Comparison of ENCODE assay signal across 9 mouse cellular contexts in genomic region chr4:41506156-41506555, GRCm38 (mm10). TPM values are rescaled to one million over a fixed set of nuclear protein-coding genes. Genes with fewer than 3 reads are reported as not detected.
DNase-seq lines count a peak whose midpoint lies in the region; ATAC-seq and TF ChIP-seq lines count a peak whose summit lies in the region.
"Had no signal": no experiment of that assay in that cellular context is flagged by ENCODE, and none has a peak within 500 bp of the region (broad histone marks: within the 10 kb centered on the region; RNA-seq: fewer than 3 reads in every experiment).

No protein-coding gene starts in this region.

- no peak for ATAC-seq in hindbrain, postnatal 0 days
- no peak for ATAC-seq in limb, embryonic 14.5 days (ENCODE audit: low FRiP score, low read depth)
- no peak for ATAC-seq in midbrain, embryonic 13.5 days

- H3K4me3 ChIP-seq in hindbrain, postnatal 0 days (ENCODE audit: low read length), result peak overlapping the region; percentile 46; the same call in 1 of the 2 replicates
- 0 out of 2 replicates have a peak overlapping the region, but pooled peaks have one; percentile 48 for H3K4me3 ChIP-seq in limb, embryonic 14.5 days (replicated peaks; ENCODE audit: low read length)
- H3K4me3 ChIP-seq in midbrain, embryonic 13.5 days (replicated peaks), result peak overlapping the region; percentile 54; the same call in 1 of the 2 replicates

- no peak overlapping the region; the same call in 1 of the 2 replicates for H3K9ac ChIP-seq in hindbrain, postnatal 0 days (replicated peaks; ENCODE audit: low read length)
- no peak overlapping the region for H3K9ac ChIP-seq in limb, embryonic 14.5 days (ENCODE audit: low read depth, low read length, severe bottlenecking)
- H3K9ac ChIP-seq in midbrain, embryonic 13.5 days (replicated peaks), result peak overlapping the region; percentile 82; the same call in 1 of the 2 replicates

- 10% methylated on average over 13 of the region's 13 CpGs for WGBS in hindbrain, postnatal 0 days
- WGBS in limb, embryonic 14.5 days, result 13% methylated on average over 13 of the region's 13 CpGs
- 9% methylated on average over 13 of the region's 13 CpGs for WGBS in midbrain, embryonic 13.5 days

- H3K27me3 ChIP-seq in hindbrain, postnatal 0 days (ENCODE audit: insufficient read depth, low read length), result no peaks in the 10 kb centered on the region
- H3K27me3 ChIP-seq in limb, embryonic 14.5 days (ENCODE audit: control insufficient read depth, insufficient read depth, low read length), result peaks cover 13% of the 10 kb centered on the region
- peaks cover 26% of the 10 kb centered on the region for H3K27me3 ChIP-seq in midbrain, embryonic 13.5 days

- TF ChIP-seq POLR2A in limb, embryonic 14.5 days (IDR thresholded peaks at IDR 0.05; ENCODE audit: borderline replicate concordance, extremely low read depth, insufficient read depth, insufficient read length), result no peak

- H3K4me2 ChIP-seq in hindbrain, postnatal 0 days (ENCODE audit: low read depth, low read length), result peak overlapping the region; percentile 90
- H3K4me2 ChIP-seq in limb, embryonic 14.5 days (replicated peaks; ENCODE audit: low read depth, low read length, severe bottlenecking), result peak overlapping the region; percentile 81; the same call in 1 of the 2 replicates
- peak overlapping the region; percentile 76 for H3K4me2 ChIP-seq in midbrain, embryonic 13.5 days (replicated peaks)

- no peaks in the 10 kb centered on the region for H3K9me3 ChIP-seq in hindbrain, postnatal 0 days (ENCODE audit: low read length)
- H3K9me3 ChIP-seq in limb, embryonic 14.5 days (ENCODE audit: control insufficient read depth, low read length), result no peaks in the 10 kb centered on the region
- H3K9me3 ChIP-seq in midbrain, embryonic 13.5 days, result no peaks in the 10 kb centered on the region

- H3K36me3 ChIP-seq in hindbrain, postnatal 0 days (ENCODE audit: insufficient read depth, low read length), result no peaks in the 10 kb centered on the region
- H3K36me3 ChIP-seq in limb, embryonic 14.5 days (ENCODE audit: control insufficient read depth, insufficient read depth, low read length), result no peaks in the 10 kb centered on the region
- no peaks in the 10 kb centered on the region for H3K36me3 ChIP-seq in midbrain, embryonic 13.5 days

- intact Hi-C loops in left cerebral cortex, postnatal 10 days (cut with DNase I), result loop anchor here (5.0 kb wide), 1 partner anchor 39 kb away; the partner anchor contains the start of gene Nudt2

- peak overlapping the region; percentile 70 for H3K27ac ChIP-seq in hindbrain, postnatal 0 days
- no peak overlapping the region for H3K27ac ChIP-seq in limb, embryonic 14.5 days (replicated peaks; ENCODE audit: low read depth, low read length)
- peak overlapping the region; percentile 59; the same call in 1 of the 2 replicates for H3K27ac ChIP-seq in midbrain, embryonic 13.5 days
- H3K27ac ChIP-seq: macrophage had no signal

- peaks cover 17% of the 10 kb centered on the region; the same call in 1 of the 2 replicates for H3K4me1 ChIP-seq in hindbrain, postnatal 0 days (ENCODE audit: insufficient read depth, low read length)
- H3K4me1 ChIP-seq in limb, embryonic 14.5 days (ENCODE audit: control insufficient read depth, insufficient read depth, low read length), result peaks cover 13% of the 10 kb centered on the region
- peaks cover 35% of the 10 kb centered on the region for H3K4me1 ChIP-seq in midbrain, embryonic 13.5 days (replicated peaks)

- peak; percentile 47 to 77 for DNase-seq in left cerebral cortex, postnatal 10 days (ENCODE audit: extremely low spot score in 1 of 2, low spot score in 2 of 2)
- DNase-seq in left cerebral cortex, adult 11 months (ENCODE audit: low spot score), result no peak
- DNase-seq in cerebellum, adult 11-12 months, result peak; percentile 66
- peak; percentile 39 for DNase-seq in forelimb bud, embryonic 11.5 days (ENCODE audit: low read depth, low spot score)
- DNase-seq in hindbrain, postnatal 0 days (ENCODE audit: low spot score), result peak; percentile 77
- no peak for DNase-seq in limb, embryonic 14.5 days (ENCODE audit: low spot score)
- peak; percentile 38 for DNase-seq in thymus, postnatal 0 days (ENCODE audit: low spot score)

- peak; percentile 74 for TF ChIP-seq CTCF in hindbrain, postnatal 0 days (IDR thresholded peaks at IDR 0.05; ENCODE audit: low read depth)

RNA-seq across cellular contexts. Expression of gene AI464131, which starts 3.3 kb away (rescaled TPM):
- 10 to 100 TPM; 33.6 to 37.4 TPM for total RNA-seq in left cerebral cortex, postnatal 10 days (2021)
- total RNA-seq in hindbrain, postnatal 0 days (2014; rRNA removed), result 62.4 and 69.9 TPM in 2 replicates
- polyA plus RNA-seq in hindbrain, postnatal 0 days (2015; fragmentation: Nextera tagmentation; extraction: Ambion mirVana), result 22.0 and 22.9 TPM in 2 replicates
- polyA plus RNA-seq in limb, embryonic 14.5 days (2012; rRNA removed), result 5.4 and 5.5 TPM in 2 replicates
- 4.7 and 5.9 TPM in 2 replicates for polyA plus RNA-seq in limb, embryonic 14.5 days (2014; fragmentation: Nextera tagmentation; extraction: Ambion mirVana)
- polyA plus RNA-seq in midbrain, embryonic 13.5 days (2015; fragmentation: Nextera tagmentation; extraction: Ambion mirVana), result 5.5 and 5.7 TPM in 2 replicates
- 0.60 TPM in 2 replicates for polyA plus RNA-seq in thymus, postnatal 0 days (2015; fragmentation: Nextera tagmentation; extraction: Ambion mirVana)

RNA-seq across cellular contexts. Expression of gene 1110017D15Rik, which starts 11.0 kb away (rescaled TPM):
- total RNA-seq in left cerebral cortex, postnatal 10 days (2021), result 10 to 100 TPM in 1 of 2 experiments, 1 to 10 TPM in 1; 8.3 to 11.4 TPM
- total RNA-seq in hindbrain, postnatal 0 days (2014; rRNA removed), result 2.3 and 9.9 TPM in 2 replicates
- polyA plus RNA-seq in hindbrain, postnatal 0 days (2015; fragmentation: Nextera tagmentation; extraction: Ambion mirVana), result 19.9 and 21.4 TPM in 2 replicates
- 0.76 and 0.78 TPM in 2 replicates for polyA plus RNA-seq in limb, embryonic 14.5 days (2012; rRNA removed)
- polyA plus RNA-seq in limb, embryonic 14.5 days (2014; fragmentation: Nextera tagmentation; extraction: Ambion mirVana), result 0.44 and 0.50 TPM in 2 replicates
- 8.3 and 8.5 TPM in 2 replicates for polyA plus RNA-seq in midbrain, embryonic 13.5 days (2015; fragmentation: Nextera tagmentation; extraction: Ambion mirVana)
- polyA plus RNA-seq in thymus, postnatal 0 days (2015; fragmentation: Nextera tagmentation; extraction: Ambion mirVana), result 0.94 and 1.5 TPM in 2 replicates

RNA-seq across cellular contexts. Expression of gene Nudt2, which starts 41.2 kb away (rescaled TPM):
- 10 to 100 TPM; 32.8 to 34.8 TPM for total RNA-seq in left cerebral cortex, postnatal 10 days (2021)
- total RNA-seq in hindbrain, postnatal 0 days (2014; rRNA removed), result 29.2 and 40.7 TPM in 2 replicates
- 68.6 and 71.6 TPM in 2 replicates for polyA plus RNA-seq in hindbrain, postnatal 0 days (2015; fragmentation: Nextera tagmentation; extraction: Ambion mirVana)
- 19.1 and 32.6 TPM in 2 replicates for polyA plus RNA-seq in limb, embryonic 14.5 days (2012; rRNA removed)
- 47.7 and 52.8 TPM in 2 replicates for polyA plus RNA-seq in limb, embryonic 14.5 days (2014; fragmentation: Nextera tagmentation; extraction: Ambion mirVana)
- polyA plus RNA-seq in midbrain, embryonic 13.5 days (2015; fragmentation: Nextera tagmentation; extraction: Ambion mirVana), result 62.0 and 62.7 TPM in 2 replicates
- polyA plus RNA-seq in thymus, postnatal 0 days (2015; fragmentation: Nextera tagmentation; extraction: Ambion mirVana), result 28.5 and 31.0 TPM in 2 replicates

RNA-seq across cellular contexts. Expression of gene Kif24, which starts 41.5 kb away (rescaled TPM):
- total RNA-seq in left cerebral cortex, postnatal 10 days (2021), result 1 to 10 TPM; 1.5 to 1.6 TPM
- 4.2 and 4.8 TPM in 2 replicates for total RNA-seq in hindbrain, postnatal 0 days (2014; rRNA removed)
- 2.3 and 2.7 TPM in 2 replicates for polyA plus RNA-seq in hindbrain, postnatal 0 days (2015; fragmentation: Nextera tagmentation; extraction: Ambion mirVana)
- polyA plus RNA-seq in limb, embryonic 14.5 days (2012; rRNA removed), result 7.0 and 7.2 TPM in 2 replicates
- 4.3 and 4.6 TPM in 2 replicates for polyA plus RNA-seq in limb, embryonic 14.5 days (2014; fragmentation: Nextera tagmentation; extraction: Ambion mirVana)
- 5.2 and 6.3 TPM in 2 replicates for polyA plus RNA-seq in midbrain, embryonic 13.5 days (2015; fragmentation: Nextera tagmentation; extraction: Ambion mirVana)
- polyA plus RNA-seq in thymus, postnatal 0 days (2015; fragmentation: Nextera tagmentation; extraction: Ambion mirVana), result 5.6 and 5.9 TPM in 2 replicates

Comparison
In these comparisons a context has a peak if more than half of its experiments do, and no peak if none do; other contexts are left out.
1. DNase-seq: peak in left cerebral cortex, postnatal 10 days (2 of 2), cerebellum, adult 11-12 months (single experiment), forelimb bud, embryonic 11.5 days (single experiment), hindbrain, postnatal 0 days (single experiment) and thymus, postnatal 0 days (single experiment); none in left cerebral cortex, adult 11 months (single experiment) and limb, embryonic 14.5 days (single experiment).
2. Peak in every context shown above with its lines, with median percentiles within 50 percentile points of each other: H3K4me2 ChIP-seq and H3K4me3 ChIP-seq.